In the genomic region with DNA sequence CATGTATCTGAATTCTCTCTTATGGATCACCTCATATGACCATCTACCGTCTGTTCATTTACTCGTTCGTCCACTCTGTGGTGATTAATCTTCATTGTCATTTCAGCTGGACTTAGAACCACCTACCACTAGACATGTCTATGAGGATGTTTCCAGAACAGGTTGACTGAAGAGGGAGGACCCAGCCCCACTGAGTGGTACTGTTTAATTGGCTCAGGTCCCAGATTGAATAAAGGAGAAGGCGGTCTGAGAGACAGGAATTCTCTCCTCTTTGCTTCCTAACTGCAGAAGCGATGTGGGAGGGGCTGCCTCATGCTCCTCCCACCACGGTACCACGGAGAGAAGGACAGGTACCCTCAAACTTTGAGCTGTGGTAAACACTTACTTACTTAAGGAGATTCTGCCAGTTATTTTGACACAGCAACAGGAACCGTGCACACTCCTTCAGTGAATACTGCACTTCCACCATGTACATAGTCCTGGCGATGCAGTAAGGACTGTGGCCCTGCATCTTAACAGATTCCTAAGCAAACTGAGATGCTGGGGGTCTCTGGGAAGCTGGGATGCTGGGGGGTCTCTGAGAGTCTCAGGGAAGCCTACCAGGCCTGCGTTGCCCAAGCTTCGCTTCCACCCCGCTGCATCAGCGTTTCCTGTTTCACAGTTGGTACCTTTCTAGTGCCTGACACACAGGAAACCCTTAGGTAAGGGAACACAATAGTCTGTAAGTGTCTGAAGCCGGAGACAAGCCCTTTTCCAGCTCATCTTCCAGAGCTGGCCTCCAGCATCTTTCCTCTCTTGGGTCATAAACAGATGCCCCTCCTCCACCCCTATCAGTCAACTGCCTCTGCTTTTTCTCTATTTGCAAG, we compare ENCODE assay signal across 15 mouse cellular contexts. TPM values are rescaled to one million over a fixed set of nuclear protein-coding genes. Genes with fewer than 3 reads are reported as not detected.
DNase-seq lines count a peak whose midpoint lies in the region; ATAC-seq and TF ChIP-seq lines count a peak whose summit lies in the region.
"Had no signal": no experiment of that assay in that cellular context is flagged by ENCODE, and none has a peak within 500 bp of the region (broad histone marks: within the 10 kb centered on the region; RNA-seq: fewer than 3 reads in every experiment).

No protein-coding gene starts in this region.

- no peaks in the 10 kb centered on the region for H3K27me3 ChIP-seq in heart, postnatal 0 days (ENCODE audit: control insufficient read depth, insufficient read depth, low read length)
- H3K27me3 ChIP-seq in stomach, postnatal 0 days (ENCODE audit: control insufficient read depth, insufficient read depth, low read length), result no peaks in the 10 kb centered on the region
- H3K27me3 ChIP-seq: heart, embryonic 12.5 days; Patski had no signal

- no peaks in the 10 kb centered on the region; the same call in 1 of the 2 replicates for H3K4me1 ChIP-seq in heart, postnatal 0 days (ENCODE audit: control insufficient read depth, insufficient read depth)
- H3K4me1 ChIP-seq in stomach, postnatal 0 days (replicated peaks; ENCODE audit: control insufficient read depth, insufficient read depth), result 0 out of 2 replicates have a peak, but pooled peaks cover 2% of the 10 kb centered on the region

- no peak overlapping the region for H3K9ac ChIP-seq in heart, postnatal 0 days (replicated peaks; ENCODE audit: low read depth, low read length)
- H3K9ac ChIP-seq in stomach, postnatal 0 days (ENCODE audit: low read length), result no peak overlapping the region
- H3K9ac ChIP-seq: heart, embryonic 12.5 days had no signal

- intact Hi-C loops in heart, postnatal 10 days (cut with DNase I), result loop anchor here (2.0 to 5.0 kb wide), 3 partner anchors 24 to 124 kb away; no protein-coding TSS in a partner anchor

- ATAC-seq in heart, postnatal 0 days (ENCODE audit: insufficient read depth, low read depth), result no peak
- ATAC-seq in inflammation-experienced regulatory T-cells, adult 6 months, result peak; percentile 47
- no peak for ATAC-seq in stomach, postnatal 0 days (ENCODE audit: low FRiP score, low TSS enrichment)
- ATAC-seq: lung, postnatal 0 days; midbrain, embryonic 16.5 days; Patski had no signal

- H3K27ac ChIP-seq in heart, postnatal 0 days (ENCODE audit: low read depth), result peak overlapping the region; percentile 56; the same call in 1 of the 2 replicates
- 0 out of 2 replicates have a peak overlapping the region, but pooled peaks have one; percentile 13 for H3K27ac ChIP-seq in stomach, postnatal 0 days (replicated peaks)
- H3K27ac ChIP-seq: layer of hippocampus, adult 2 months had no signal

- no peak for DNase-seq in heart, postnatal 0 days (ENCODE audit: low spot score)
- no peak for DNase-seq in heart, postnatal 10 days
- peak; percentile 70 for DNase-seq in CD4-positive, CD25-positive, alpha-beta regulatory T cell, adult 2 months (ENCODE audit: low read depth, low spot score)
- no peak for DNase-seq in stomach, postnatal 0 days (ENCODE audit: low spot score)
- DNase-seq in c-Kit-positive CD71-positive TER-119-positive erythroid progenitor cells, embryonic 14.5 days (ENCODE audit: low spot score), result no peak
- no peak for DNase-seq in right cerebral cortex, adult 18-20 months
- DNase-seq in adrenal gland, adult 8-10 months, result no peak
- DNase-seq: adrenal gland, postnatal 36 days; cerebellum, postnatal 10 days had no signal

- no peak for TF ChIP-seq CTCF in heart, postnatal 0 days (IDR thresholded peaks at IDR 0.05; ENCODE audit: low read depth)
- no peak for TF ChIP-seq CTCF in stomach, postnatal 0 days (IDR thresholded peaks at IDR 0.05; ENCODE audit: low read depth)

- no peaks in the 10 kb centered on the region for H3K9me3 ChIP-seq in heart, postnatal 0 days (replicated peaks; ENCODE audit: control insufficient read depth, low read length)
- no peaks in the 10 kb centered on the region for H3K9me3 ChIP-seq in stomach, postnatal 0 days (ENCODE audit: control insufficient read depth, low read length)

- H3K36me3 ChIP-seq in heart, postnatal 0 days (replicated peaks; ENCODE audit: control insufficient read depth, insufficient read depth, low read length), result no peaks in the 10 kb centered on the region
- no peaks in the 10 kb centered on the region for H3K36me3 ChIP-seq in stomach, postnatal 0 days (ENCODE audit: control insufficient read depth, insufficient read depth, low read length)
- H3K36me3 ChIP-seq: heart, embryonic 12.5 days had no signal

- TF ChIP-seq EP300 in heart, postnatal 0 days (IDR thresholded peaks at IDR 0.05; ENCODE audit: low read depth), result no peak
- TF ChIP-seq EP300 in stomach, postnatal 0 days (optimal IDR thresholded peaks at IDR 0.05), result no peak

- no peak overlapping the region for H3K4me2 ChIP-seq in heart, postnatal 0 days (ENCODE audit: low read depth, low read length)
- H3K4me2 ChIP-seq in stomach, postnatal 0 days (replicated peaks; ENCODE audit: low read depth), result no peak overlapping the region
- H3K4me2 ChIP-seq: heart, embryonic 12.5 days had no signal

- no peak overlapping the region for H3K4me3 ChIP-seq in heart, postnatal 0 days (ENCODE audit: low read depth, low read length)
- H3K4me3 ChIP-seq in stomach, postnatal 0 days (ENCODE audit: low read depth, low read length), result no peak overlapping the region
- H3K4me3 ChIP-seq: heart, embryonic 12.5 days; layer of hippocampus, adult 2 months had no signal

- WGBS in heart, postnatal 0 days, result 67% methylated on average over 14 of the region's 14 CpGs
- 70% methylated on average over 14 of the region's 14 CpGs for whole genome bisulfite sequencing in stomach, postnatal 0 days

RNA-seq across cellular contexts. Expression of a gene that starts 4.1 kb away (rescaled TPM):
- total RNA-seq in heart, postnatal 0 days (2014; rRNA removed; ENCODE audit: low replicate concordance), result 57.5 and 68.5 TPM in 2 replicates
- polyA plus RNA-seq in heart, postnatal 0 days (2015; fragmentation: Nextera tagmentation; extraction: Ambion mirVana), result 44.9 and 47.8 TPM in 2 replicates
- 10 to 100 TPM; 34.1 to 40.0 TPM for total RNA-seq in heart, postnatal 10 days (2021)
- 10 to 100 TPM; 54.7 to 84.0 (median 65.2) TPM for polyA plus RNA-seq in inflammation-experienced regulatory T-cells, adult 6 months (2017; shearing (Covaris generic))
- 42.7 and 44.0 TPM in 2 replicates for polyA plus RNA-seq in stomach, postnatal 0 days (2015; fragmentation: Nextera tagmentation; extraction: Ambion mirVana)
- 10 to 100 TPM; 30.0 to 45.1 (median 35.5) TPM for total RNA-seq in adrenal gland, adult 8-10 months (2022)
